Mouse (Mus musculus) kidney, adult 18-20 months (tissue): ENCODE measurements around the gene Bet1l.
A peak's percentile ranks its signal among the peaks of the same experiment; 100 is the strongest.

Source experiments
- DNase-seq: peaks from one replicate; pipeline ENCODE4 v3.0.0; 2021

Bet1l gene

GRCm38 (mm10) chr7:140856785-140857549, 410 bp downstream of the Bet1l start, which contains the start of gene Ric8a:
Ric8a (plus strand) TSS chr7:140856957.
- DNase-seq: peak; percentile 92

GRCm38 (mm10) chr7:140855860-140856784, 1.3 kb downstream of the Bet1l start, which contains the start of gene Gm45785:
Gm45785 (minus strand) TSS chr7:140856331.
- DNase-seq: peak; percentile 88

- no peak for DNase-seq
Observed at GRCm38 (mm10) chr7:140855181-140855580, 2.2 kb downstream of the Bet1l start.

- DNase-seq: no peak
Observed at GRCm38 (mm10) chr7:140854483-140854882, 2.9 kb downstream of the Bet1l start.

GRCm38 (mm10) chr7:140853386-140853785, 4.0 kb downstream of the Bet1l start:
- DNase-seq: peak; percentile 48

GRCm38 (mm10) chr7:140851916-140852315, 5.5 kb downstream of the Bet1l start:
- no peak for DNase-seq

- no peak for DNase-seq
Observed at GRCm38 (mm10) chr7:140848591-140848990, 8.8 kb downstream of the Bet1l start.

- DNase-seq: peak; percentile 66
Observed at GRCm38 (mm10) chr7:140847755-140848580, 9.4 kb downstream of the Bet1l start, which contains the start of gene Odf3. Odf3 (plus strand) TSS chr7:140847805.

GRCm38 (mm10) chr7:140846676-140847075, 10.7 kb downstream of the Bet1l start:
- DNase-seq: no peak

- no peak for DNase-seq
Observed at GRCm38 (mm10) chr7:140845683-140846082, 11.7 kb downstream of the Bet1l start.

- DNase-seq: peak; percentile 91
Observed at GRCm38 (mm10) chr7:140844905-140845665, 12.3 kb downstream of the Bet1l start, which contains the start of gene Scgb1c1. Scgb1c1 (plus strand) TSS chr7:140845547.

GRCm38 (mm10) chr7:140843806-140844205, 13.6 kb downstream of the Bet1l start:
- DNase-seq: no peak

- DNase-seq: no peak
Observed at GRCm38 (mm10) chr7:140840750-140841735, 16.3 kb downstream of the Bet1l start.

GRCm38 (mm10) chr7:140839556-140839955, 17.8 kb downstream of the Bet1l start:
- no peak for DNase-seq

GRCm38 (mm10) chr7:140836243-140837115, 20.9 kb downstream of the Bet1l start:
- no peak for DNase-seq

GRCm38 (mm10) chr7:140835758-140836087, 21.7 kb downstream of the Bet1l start:
- no peak for DNase-seq

GRCm38 (mm10) chr7:140834968-140835757, 22.2 kb downstream of the Bet1l start, which contains the start of gene Urah:
Urah (plus strand) TSS chr7:140835018.
- DNase-seq: peak; percentile 40

GRCm38 (mm10) chr7:140833341-140833740, 24.0 kb downstream of the Bet1l start:
- no peak for DNase-seq

GRCm38 (mm10) chr7:140831447-140831846, 25.9 kb downstream of the Bet1l start:
- no peak for DNase-seq
